Mouse (Mus musculus) lung, postnatal 0 days (tissue): ENCODE measurements around the gene Kifc5b. TPM values are rescaled to one million over a fixed set of nuclear protein-coding genes. Genes with fewer than 3 reads are reported as not detected.

ENCODE experiments used
- ATAC-seq: fragments of 200-750 bp; cut with Nextera tagmentation; 2 replicates; pipeline ENCODE4 v1.8.0; 2017; ENCODE audit warnings: moderate library complexity
- DNase-seq: peaks from one replicate; pipeline ENCODE4 v3.0.0-alpha.2; 2016; ENCODE audit warnings: low spot score
- H3K27ac ChIP-seq: fragments of 300-500 bp; sonication (generic); 2 replicates; pipeline ENCODE4 v1.5.1; 2014; ENCODE audit warnings: antibody characterized with exemption, mild to moderate bottlenecking, low read length, mixed read lengths
- H3K27me3 ChIP-seq: fragments of 300-500 bp; sonication (generic); replicated peaks from 2 replicates; pipeline ENCODE4 v1.6.1; 2014; ENCODE audit warnings: low read length, mixed read lengths; ENCODE audit not compliant: insufficient read depth
- H3K36me3 ChIP-seq: fragments of 300-500 bp; sonication (generic); 2 replicates; pipeline ENCODE4 v1.6.1; 2014; ENCODE audit warnings: low read length, mixed read lengths; ENCODE audit not compliant: insufficient read depth
- H3K4me1 ChIP-seq: fragments of 300-500 bp; sonication (generic); 2 replicates; pipeline ENCODE4 v1.6.1; 2014; ENCODE audit warnings: antibody characterized with exemption, low read depth, low read length, mixed read lengths; ENCODE audit not compliant: insufficient read depth
- H3K4me2 ChIP-seq: fragments of 300-500 bp; sonication (generic); replicated peaks from 2 replicates; pipeline ENCODE4 v1.6.1; 2014; ENCODE audit warnings: low read depth, mild to moderate bottlenecking, low read length, moderate library complexity, mixed read lengths
- H3K4me3 ChIP-seq: fragments of 300-500 bp; sonication (generic); 2 replicates; pipeline ENCODE4 v1.5.1; 2014; ENCODE audit warnings: low read depth, low read length
- H3K9ac ChIP-seq: fragments of 300-500 bp; sonication (generic); replicated peaks from 2 replicates; pipeline ENCODE4 v1.6.1; 2014; ENCODE audit warnings: low read depth, mild to moderate bottlenecking
- H3K9me3 ChIP-seq: fragments of 300-500 bp; sonication (generic); 2 replicates; pipeline ENCODE4 v1.6.1; 2016; ENCODE audit warnings: low read length, mixed read lengths
- CTCF ChIP-seq: IDR thresholded peaks from 2 replicates; pipeline ENCODE4 v1.5.1; 2016; ENCODE audit warnings: antibody characterized with exemption, mild to moderate bottlenecking
- EP300 ChIP-seq: IDR thresholded peaks from 2 replicates; pipeline ENCODE4 v1.6.1; 2016; ENCODE audit warnings: antibody characterized with exemption, mild to moderate bottlenecking, control low read depth
- WGBS: fragments of 180-500 bp; shearing (Covaris S2); extraction: QIAGEN DNeasy Blood & Tissue Kit; methylation state at CpG from one replicate; pipeline ENCODE4 v1.1.7; 2014; 5-methylcytosine and 5-hydroxymethylcytosine counted together
- polyA plus RNA-seq: library from polyadenylated mRNA; unstranded; fragments of >200 nt; fragmentation: Nextera tagmentation; extraction: Ambion mirVana; gene quantifications from 2 replicates; pipeline ENCODE4 v1.2.1, GENCODE M21; 2015

Kifc5b gene
- polyA plus RNA-seq, 1 experiment from 2014 or later, result 0.35 TPM

- WGBS, result 2% methylated on average over 17 of the region's 24 CpGs
- H3K9ac ChIP-seq, result peak within 1 kb of the TSS; percentile 77; the same call in 1 of the 2 replicates
- peak; percentile 56 for DNase-seq
- no peaks in the 10 kb centered on the region for H3K9me3 ChIP-seq
- H3K4me2 ChIP-seq, result peak within 1 kb of the TSS; percentile 78
- H3K36me3 ChIP-seq, result no peaks in the 10 kb centered on the region
- H3K27ac ChIP-seq, result peak within 1 kb of the TSS; percentile 97
- ATAC-seq, result no peak
- TF ChIP-seq EP300, result no peak
- no peak for TF ChIP-seq CTCF
- H3K4me3 ChIP-seq, result peak within 1 kb of the TSS; percentile 64
- no peaks in the 10 kb centered on the region for H3K27me3 ChIP-seq
- peaks cover 25% of the 10 kb centered on the region for H3K4me1 ChIP-seq
Observed at GRCm38 (mm10) chr17:26941031-26941789, 24.3 kb downstream of the Kifc5b start, which contains the start of gene Syngap1. Syngap1 (plus strand) TSS chr17:26941253.

GRCm38 (mm10) chr17:26941841-26942570 lies 25.1 kb downstream of the Kifc5b start:
- no peaks in the 10 kb centered on the region for H3K9me3 ChIP-seq
- H3K9ac ChIP-seq, result no peak overlapping the region
- H3K4me1 ChIP-seq, result peaks cover 25% of the 10 kb centered on the region
- H3K4me2 ChIP-seq, result peak overlapping the region; percentile 50; the same call in 1 of the 2 replicates
- H3K36me3 ChIP-seq, result no peaks in the 10 kb centered on the region
- TF ChIP-seq EP300 (no peak), CTCF (no peak)
- 23% methylated on average over 4 of the region's 4 CpGs for WGBS
- no peak overlapping the region for H3K27ac ChIP-seq
- no peak overlapping the region for H3K4me3 ChIP-seq
- DNase-seq (no peak), ATAC-seq (no peak)
- H3K27me3 ChIP-seq, result no peaks in the 10 kb centered on the region

DNA sequence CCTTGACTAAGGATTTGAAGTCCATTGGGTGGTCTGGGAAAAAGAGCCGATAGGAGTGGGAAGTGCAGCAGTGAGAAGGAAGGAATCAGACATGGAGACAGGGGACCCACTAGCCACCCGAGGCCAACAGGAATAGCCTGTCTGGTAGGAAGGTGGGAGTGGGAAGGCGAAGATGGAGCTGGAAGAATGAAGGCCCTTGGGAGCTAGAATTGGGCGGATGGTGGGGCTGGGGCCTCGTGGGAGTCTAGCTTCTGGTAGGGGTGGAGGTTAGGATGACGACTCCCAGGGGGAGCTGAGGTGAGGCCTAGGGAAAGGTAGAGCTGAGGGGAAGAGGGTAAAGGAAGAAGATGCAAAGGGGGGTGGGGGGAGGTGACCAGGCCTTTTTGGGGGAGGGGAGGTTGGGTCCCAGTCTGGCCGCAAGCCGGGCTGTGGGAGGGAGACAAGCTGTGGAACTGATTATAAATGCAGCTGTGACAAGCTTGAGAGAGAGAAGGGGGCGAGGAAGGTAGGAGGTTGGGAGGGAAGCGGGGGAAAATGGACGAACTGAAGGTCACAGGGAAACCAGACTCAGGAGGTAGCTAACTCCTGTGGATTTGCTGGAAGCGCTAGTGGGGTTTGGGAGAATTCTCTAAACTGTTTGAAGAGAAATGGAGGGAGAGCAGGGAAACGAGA lies 29.1 kb downstream of the Kifc5b start:
- ATAC-seq, result no peak
- TF ChIP-seq CTCF, result no peak
- Histone ChIP-seq H3K9ac (peak overlapping the region; percentile 56), H3K36me3 (no peaks in the 10 kb centered on the region), H3K9me3 (no peaks in the 10 kb centered on the region), H3K4me2 (peak overlapping the region; percentile 72), H3K27me3 (no peaks in the 10 kb centered on the region), H3K27ac (peak overlapping the region; percentile 32; the same call in 1 of the 2 replicates), H3K4me3 (peak overlapping the region; percentile 33), H3K4me1 (peaks cover 6% of the 10 kb centered on the region; the same call in 1 of the 2 replicates)
- WGBS, result 37% methylated on average over 13 of the region's 13 CpGs
- DNase-seq, result no peak

- Histone ChIP-seq H3K4me3 (peak overlapping the region; percentile 33), H3K4me2 (peak overlapping the region; percentile 72), H3K9ac (peak overlapping the region; percentile 56), H3K4me1 (peaks cover 9% of the 10 kb centered on the region; the same call in 1 of the 2 replicates), H3K9me3 (no peaks in the 10 kb centered on the region), H3K36me3 (no peaks in the 10 kb centered on the region), H3K27me3 (no peaks in the 10 kb centered on the region), H3K27ac (peak overlapping the region; percentile 32; the same call in 1 of the 2 replicates)
- ATAC-seq, result peak; percentile 75
- 1% methylated on average over 22 of the region's 37 CpGs for WGBS
- TF ChIP-seq EP300 (no peak), CTCF (peak; percentile 55)
- peak; percentile 70 for DNase-seq
Observed at GRCm38 (mm10) chr17:26946567-26946966, 29.7 kb downstream of the Kifc5b start.

- no peak overlapping the region for H3K27ac ChIP-seq
- no peak for ATAC-seq
- WGBS, result 70% methylated on average over 12 of the region's 12 CpGs
- H3K27me3 ChIP-seq, result no peaks in the 10 kb centered on the region
- H3K4me3 ChIP-seq, result no peak overlapping the region
- no peaks in the 10 kb centered on the region for H3K9me3 ChIP-seq
- no peaks in the 10 kb centered on the region for H3K36me3 ChIP-seq
- H3K9ac ChIP-seq, result no peak overlapping the region
- no peak for TF ChIP-seq EP300
- no peak for TF ChIP-seq CTCF
- H3K4me2 ChIP-seq, result peak overlapping the region; percentile 72; the same call in 1 of the 2 replicates
- DNase-seq, result no peak
- H3K4me1 ChIP-seq, result peaks cover 15% of the 10 kb centered on the region; the same call in 1 of the 2 replicates
Observed at GRCm38 (mm10) chr17:26947231-26948100, 30.6 kb downstream of the Kifc5b start.
